ENCODE assay signal across 17 mouse cellular contexts in the genomic region with DNA sequence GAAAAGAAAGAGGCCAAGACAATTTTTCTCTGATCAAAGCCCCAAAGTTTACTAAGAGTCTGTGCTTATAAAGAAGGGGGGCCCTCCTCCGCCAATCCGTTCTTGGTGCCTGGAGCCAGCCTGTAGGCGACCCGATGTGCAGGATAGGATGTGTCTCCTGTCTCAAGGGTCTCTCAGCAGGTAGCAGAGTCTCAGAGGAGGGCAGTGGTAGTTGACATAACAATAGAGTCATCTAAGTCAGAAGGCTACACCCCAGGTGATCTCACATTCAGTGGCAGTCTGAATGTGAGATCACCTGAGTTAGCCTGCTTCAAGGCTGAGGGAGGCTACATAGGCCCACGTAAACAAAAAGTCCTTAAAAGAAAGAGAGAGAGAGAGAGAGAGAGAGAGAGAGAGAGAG.
"Had no signal": no experiment of that assay in that cellular context is flagged by ENCODE, and none has a peak within 500 bp of the region (broad histone marks: within the 10 kb centered on the region; RNA-seq: fewer than 3 reads in every experiment).

No protein-coding gene starts in this region.

- H3K27ac ChIP-seq: lung, embryonic 15.5 days; macrophage; midbrain, embryonic 13.5 days; midbrain, embryonic 15.5 days; neural tube, embryonic 12.5 days; stomach, embryonic 15.5 days; stomach, postnatal 0 days had no signal

- H3K36me3 ChIP-seq: lung, embryonic 15.5 days; midbrain, embryonic 13.5 days; midbrain, embryonic 15.5 days; neural tube, embryonic 12.5 days; stomach, embryonic 15.5 days had no signal

- DNase-seq: lung, adult 2 months; lung, postnatal 14 days; lung, postnatal 36 days; right cerebral cortex, postnatal 14 days; thymus, adult 2 months; thymus, postnatal 25 days; thymus, postnatal 4 days had no signal

- H3K9ac ChIP-seq: lung, embryonic 15.5 days; midbrain, embryonic 13.5 days; midbrain, embryonic 15.5 days; neural tube, embryonic 12.5 days; stomach, embryonic 15.5 days had no signal

- H3K4me1 ChIP-seq: lung, embryonic 15.5 days; megakaryocyte, embryonic 14.5 days; midbrain, embryonic 13.5 days; midbrain, embryonic 15.5 days; neural tube, embryonic 12.5 days; stomach, embryonic 15.5 days had no signal

- H3K4me3 ChIP-seq: lung, embryonic 15.5 days; megakaryocyte, embryonic 14.5 days; midbrain, embryonic 13.5 days; midbrain, embryonic 15.5 days; neural tube, embryonic 12.5 days; stomach, embryonic 15.5 days had no signal

- ATAC-seq: lung, postnatal 0 days; midbrain, embryonic 13.5 days; midbrain, embryonic 15.5 days had no signal

- H3K4me2 ChIP-seq: lung, embryonic 15.5 days; midbrain, embryonic 11.5 days; midbrain, embryonic 13.5 days; midbrain, embryonic 15.5 days; neural tube, embryonic 12.5 days; stomach, embryonic 15.5 days had no signal

- H3K9me3 ChIP-seq: midbrain, embryonic 13.5 days; stomach, embryonic 15.5 days had no signal

- H3K27me3 ChIP-seq: lung, embryonic 15.5 days; megakaryocyte, embryonic 14.5 days; midbrain, embryonic 13.5 days; midbrain, embryonic 15.5 days; neural tube, embryonic 12.5 days; stomach, embryonic 15.5 days had no signal
